Mouse (Mus musculus) heart, adult 9 months (tissue): Measurements from ENCODE around the gene Trpc2.
A peak's percentile ranks its signal among the peaks of the same experiment; 100 is the strongest.
"Not testable (repeated sequence)": the region's sequence is repeated elsewhere in the genome, so short reads cannot be mapped to it uniquely, and the experiment has no call there.

Experiments
- DNase-seq, 2 experiments: peaks; one replicate each; pipeline ENCODE4 v3.0.0; 2022; ENCODE audit warnings: low spot score in 2 of 2

Gene Trpc2

GRCm38 (mm10) chr7:102082816-102083215 is at the start of gene Trpc2:
Gene Trpc2 (plus strand): TSS chr7:102083116.
- DNase-seq: no peak

- no peak for DNase-seq
These were observed 48.0 kb upstream of the Trpc2 start for GRCm38 (mm10) chr7:102034904-102035303.

DNA sequence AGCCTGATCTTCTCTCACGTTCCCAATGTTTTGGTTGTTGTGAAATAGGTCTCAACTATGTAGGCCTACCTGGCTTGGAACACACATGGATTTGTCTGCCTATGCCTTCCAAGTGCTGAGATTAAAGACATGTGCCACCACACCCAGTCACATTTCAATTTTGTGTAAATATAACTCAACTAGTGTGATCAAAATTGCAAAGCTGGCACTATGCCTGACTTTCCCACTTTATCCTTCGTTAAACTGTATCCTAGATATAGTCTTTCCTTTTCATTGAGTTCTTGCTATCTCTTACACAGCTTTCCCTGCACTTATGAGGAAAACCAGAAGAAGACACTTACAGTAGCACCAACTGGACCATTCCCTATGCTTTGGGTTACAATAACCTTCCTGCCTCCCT is 47.4 kb upstream of the Trpc2 start:
- no peak for DNase-seq

DNA sequence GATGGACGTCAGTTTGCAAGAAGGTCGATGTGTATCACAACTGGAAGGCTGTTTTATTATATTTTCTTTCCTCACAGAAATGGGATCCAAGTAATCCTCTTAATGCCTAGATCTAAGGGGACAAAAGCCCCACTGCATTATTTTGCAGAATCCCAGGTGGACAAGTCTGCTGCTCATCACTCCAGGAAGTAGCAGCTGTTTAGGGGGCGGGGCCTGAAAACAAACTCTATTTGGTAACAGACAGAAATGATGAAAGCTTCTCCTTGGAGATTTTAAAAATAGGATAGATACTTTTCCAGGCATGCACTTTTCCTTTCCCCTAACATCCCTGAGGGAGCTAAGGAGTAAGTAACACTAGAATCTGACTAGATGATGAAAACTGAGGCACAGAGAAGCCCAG is 45.6 kb upstream of the Trpc2 start:
- DNase-seq: no peak

DNA sequence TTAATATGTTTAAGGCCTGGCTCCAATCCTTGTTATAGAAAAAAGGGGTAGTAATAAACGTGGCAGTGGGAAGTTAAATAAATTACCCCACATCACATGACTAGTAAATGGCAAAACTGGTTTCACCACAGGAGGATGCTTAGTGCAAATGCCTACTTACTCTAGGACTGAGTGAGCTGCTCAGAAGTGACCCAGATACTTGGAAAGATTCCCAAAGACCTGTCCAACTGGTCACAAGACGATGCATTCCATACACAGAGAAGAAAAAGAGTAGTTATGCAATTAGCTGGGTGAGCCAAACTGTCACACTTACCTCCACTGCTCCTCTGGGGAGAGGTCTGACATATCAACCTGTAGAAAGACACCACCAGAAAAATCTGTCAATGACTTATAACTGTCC is 40.6 kb upstream of the Trpc2 start:
- DNase-seq: no peak

GRCm38 (mm10) chr7:102048524-102048923 is 34.4 kb upstream of the Trpc2 start:
- DNase-seq: not testable (repeated sequence)

GRCm38 (mm10) chr7:102061353-102061752 is 21.6 kb upstream of the Trpc2 start:
- no peak for DNase-seq

DNA sequence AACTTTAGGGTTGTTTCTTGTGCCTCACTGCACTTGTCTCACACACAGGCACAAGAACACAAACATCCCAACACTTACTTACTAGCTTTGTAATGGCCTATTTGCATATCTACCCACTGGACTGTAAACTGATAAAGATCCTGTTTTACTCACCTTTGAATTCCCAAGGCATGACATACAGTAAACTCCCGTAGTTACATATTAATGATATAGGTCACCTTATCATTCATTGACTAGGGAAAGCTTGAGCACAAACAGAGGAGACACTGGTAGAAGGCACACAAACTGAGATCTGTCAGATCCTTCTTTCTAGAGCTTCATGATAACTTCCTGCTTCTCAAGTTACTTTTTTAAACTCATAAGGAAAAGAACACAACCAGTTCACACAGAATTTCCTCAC is 20.7 kb upstream of the Trpc2 start:
- DNase-seq: no peak

GRCm38 (mm10) chr7:102063891-102064290 is 19.0 kb upstream of the Trpc2 start:
- no peak for DNase-seq

GRCm38 (mm10) chr7:102064655-102065045 is 18.3 kb upstream of the Trpc2 start:
- DNase-seq: no peak

GRCm38 (mm10) chr7:102065046-102065891 is 17.6 kb upstream of the Trpc2 start, which contains the start of the genes Rnf121, Xndc1 and Xntrpc:
Gene Rnf121 (minus strand): TSS chr7:102065469.
Gene Xndc1 (plus strand): TSS chr7:102065511.
Gene Xntrpc (plus strand): TSS chr7:102065713.
- DNase-seq: peak; percentile 94

DNA sequence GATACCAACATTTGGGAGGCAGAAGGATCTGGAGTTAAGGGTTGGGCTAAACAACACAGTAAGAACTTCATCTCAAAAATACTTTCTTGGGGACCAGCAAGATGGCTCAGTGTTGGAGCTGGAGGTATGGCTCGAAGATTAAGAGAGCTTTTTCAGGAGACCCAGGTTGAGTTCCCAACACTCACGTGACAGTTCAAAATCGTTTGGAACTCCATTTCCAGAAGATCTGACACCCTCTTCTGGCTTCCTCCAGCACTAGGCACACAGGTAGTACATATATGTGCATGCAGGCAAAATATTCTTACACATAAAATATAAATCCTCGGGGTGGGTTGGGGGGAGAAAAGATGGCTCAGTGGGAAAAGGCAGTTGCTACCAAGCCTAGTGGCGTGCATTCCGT is 16.6 kb upstream of the Trpc2 start:
- no peak for DNase-seq

DNA sequence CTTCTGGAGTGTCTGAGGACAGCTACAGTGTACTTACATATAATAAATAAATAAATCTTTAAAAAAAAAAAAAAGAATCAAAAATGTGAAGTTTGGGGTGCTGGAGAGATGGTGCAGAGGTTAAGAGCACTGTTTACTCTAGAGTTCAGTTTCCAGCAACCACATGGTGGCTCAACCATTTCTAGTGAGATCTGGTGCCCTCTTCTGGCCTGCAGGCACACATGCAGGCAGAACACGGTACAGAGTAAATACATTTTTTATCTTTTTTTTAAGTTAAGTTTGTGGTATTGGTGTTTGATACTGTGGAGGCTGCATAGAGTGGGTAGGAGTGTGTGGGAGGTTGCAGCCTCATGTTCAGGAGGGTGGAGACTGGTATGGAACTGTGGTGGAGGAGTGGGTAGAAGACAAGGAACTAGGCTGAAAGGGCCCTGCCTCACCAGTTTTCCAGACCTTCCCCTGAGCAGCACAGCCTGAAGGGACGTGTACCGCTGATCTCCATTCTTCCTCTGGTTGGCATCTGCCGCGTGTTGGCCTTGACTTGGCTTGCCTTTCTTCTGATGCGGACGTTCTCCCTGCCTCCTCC is 6.1 kb upstream of the Trpc2 start:
- no peak for DNase-seq

DNA sequence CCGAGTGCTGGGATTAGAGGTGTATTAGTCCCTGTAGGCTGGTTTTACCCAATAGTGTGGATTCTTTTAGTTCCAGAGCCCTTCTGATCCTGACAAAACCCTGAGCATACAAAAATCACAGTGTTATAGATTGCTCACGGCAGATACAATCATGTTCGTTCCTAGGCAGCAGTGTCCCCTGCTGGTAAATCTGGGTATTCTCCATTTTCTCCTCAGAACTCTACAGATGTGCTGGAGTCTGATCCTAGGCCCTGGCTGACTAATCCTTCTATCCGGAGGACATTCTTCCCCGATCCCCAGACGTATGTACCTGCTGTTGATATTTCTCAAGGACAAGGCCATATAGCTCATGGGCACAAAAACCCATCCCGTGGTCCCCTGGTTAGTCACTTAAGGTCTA is 4.4 kb upstream of the Trpc2 start:
- DNase-seq: no peak

DNA sequence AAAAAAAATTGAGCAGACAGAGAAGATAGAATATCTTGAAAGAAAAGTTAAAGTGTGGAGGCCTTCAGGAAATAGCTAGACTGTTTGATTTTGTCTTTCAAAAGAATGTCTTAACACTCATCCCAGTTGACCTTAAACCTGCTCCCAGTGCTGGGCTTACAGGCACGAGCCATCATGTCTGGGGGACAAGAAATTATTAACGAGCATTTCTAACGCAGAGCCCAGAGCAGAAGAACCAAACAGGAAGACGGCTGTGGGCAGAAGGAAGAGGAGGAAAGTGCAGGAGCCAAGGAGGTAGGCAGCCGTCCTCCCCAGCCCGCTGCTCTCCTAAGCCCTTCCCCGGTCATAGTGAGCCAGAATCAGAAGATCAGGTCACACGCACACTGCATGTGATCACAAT is 2.6 kb upstream of the Trpc2 start:
- DNase-seq: no peak

- no peak for DNase-seq
These were observed 1.1 kb upstream of the Trpc2 start for GRCm38 (mm10) chr7:102081784-102082183.

- DNase-seq: no peak
These were observed 1.3 kb downstream of the Trpc2 start for GRCm38 (mm10) chr7:102084041-102084696.

DNA sequence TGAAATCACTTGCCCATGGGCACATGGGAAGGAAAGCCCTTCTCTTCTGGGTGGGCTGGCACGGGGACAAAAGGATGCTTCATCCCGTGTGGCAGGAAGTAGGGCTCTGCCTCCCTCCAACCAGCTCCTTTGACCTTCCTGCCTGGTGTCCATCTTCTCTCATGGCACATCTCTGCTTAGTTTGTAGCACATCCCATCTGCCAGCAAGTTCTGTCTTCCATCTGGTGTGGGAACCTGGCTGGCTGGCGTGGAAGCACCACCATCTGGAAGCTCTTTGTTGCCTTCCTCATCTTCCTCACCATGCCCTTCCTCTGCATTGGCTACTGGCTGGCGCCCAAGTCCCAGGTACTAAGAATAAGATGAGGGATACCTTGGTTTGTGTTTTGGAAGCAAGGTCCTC is 4.4 kb downstream of the Trpc2 start:
- DNase-seq: no peak

GRCm38 (mm10) chr7:102099760-102100661 is 17.1 kb downstream of the Trpc2 start:
- peak; percentile 48 to 50 for DNase-seq

DNA sequence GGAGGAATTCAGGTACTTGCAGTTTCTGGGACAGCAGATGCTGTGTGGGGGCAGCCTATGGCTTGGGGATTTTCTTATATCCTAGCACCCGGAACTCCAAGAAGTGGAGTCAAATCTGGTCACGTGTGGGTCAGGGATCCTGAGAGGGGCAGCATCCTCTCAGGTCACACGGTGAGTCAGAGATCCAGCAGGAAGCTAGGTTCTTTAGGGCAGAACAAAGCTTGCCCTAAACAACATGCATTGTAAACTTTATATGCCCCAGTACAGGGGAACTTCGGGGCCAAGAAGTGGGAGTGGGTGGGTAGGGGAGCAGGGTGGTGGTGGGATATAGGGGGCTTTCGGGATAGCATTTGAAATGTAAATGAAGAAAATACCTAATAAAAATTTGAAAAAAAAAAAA is 18.0 kb downstream of the Trpc2 start:
- DNase-seq: no peak

DNA sequence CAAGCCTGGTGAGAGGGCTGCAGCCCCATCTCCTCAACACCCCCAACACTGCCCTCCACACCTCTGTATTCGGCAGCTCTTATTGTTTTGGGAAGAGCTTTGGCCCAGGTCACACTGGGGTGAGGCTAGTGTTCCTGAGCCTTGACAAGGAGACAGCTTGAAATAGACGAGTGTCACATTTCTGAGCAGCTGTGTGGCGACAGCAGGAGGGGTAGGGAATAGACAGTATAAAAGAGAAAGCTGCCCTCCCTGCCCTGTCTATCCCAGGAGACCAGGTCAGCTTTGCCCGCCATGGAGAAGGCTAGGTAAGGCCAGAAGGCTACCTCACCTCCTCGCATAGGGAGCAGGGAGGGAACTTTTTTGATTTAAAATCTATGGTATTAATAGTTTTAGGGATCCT is 18.6 kb downstream of the Trpc2 start, which contains the start of gene Art1:
TSS of gene Art1 (plus strand) at position 257 of the 400 bp plus-strand sequence.
- peak; percentile 67 to 72 for DNase-seq

- DNase-seq: no peak
These were observed 19.3 kb downstream of the Trpc2 start for GRCm38 (mm10) chr7:102102241-102102640.
